Mouse (Mus musculus) adrenal gland, postnatal 36 days (tissue): ENCODE results near the gene Ucp2. TPM values are rescaled to one million over a fixed set of nuclear protein-coding genes. Genes with fewer than 3 reads are reported as not detected.

ENCODE experiments used
- DNase-seq, 2 experiments: peaks; one replicate each; pipeline ENCODE4 v3.0.0; 2021; ENCODE audit warnings: mixed read lengths in 1 of 2
- total RNA-seq, 2 experiments: library from RNA; stranded (reverse); gene quantifications; 2 replicates each; pipeline ENCODE4 v1.2.3; 2021

Gene Ucp2
- total RNA-seq, 2 experiments from 2014 or later = 187 to 302 TPM

GRCm38 (mm10) chr7:100479823-100480164, 13.3 kb upstream of the Ucp2 start:
- no peak for DNase-seq

GRCm38 (mm10) chr7:100480175-100480574, 13.0 kb upstream of the Ucp2 start:
- no peak for DNase-seq

- peak in 1 of 2 experiments; percentile 41 for DNase-seq
These were observed 11.1 kb upstream of the Ucp2 start for GRCm38 (mm10) chr7:100482046-100482445.

GRCm38 (mm10) chr7:100484493-100484892, 8.6 kb upstream of the Ucp2 start:
- DNase-seq = peak in 1 of 2 experiments; percentile 62

GRCm38 (mm10) chr7:100487301-100487700, 5.8 kb upstream of the Ucp2 start:
- no peak for DNase-seq

GRCm38 (mm10) chr7:100488474-100489048, 4.6 kb upstream of the Ucp2 start:
- peak; percentile 39 to 53 for DNase-seq

- peak in 1 of 2 experiments; percentile 65 for DNase-seq
These were observed 583 bp upstream of the Ucp2 start for GRCm38 (mm10) chr7:100492391-100493116.

- peak in 1 of 2 experiments; percentile 55 for DNase-seq
These were observed 612 bp downstream of the Ucp2 start for GRCm38 (mm10) chr7:100493484-100494414.

- no peak for DNase-seq
These were observed 1.3 kb downstream of the Ucp2 start for GRCm38 (mm10) chr7:100494415-100494831.

- no peak for DNase-seq
These were observed 1.9 kb downstream of the Ucp2 start for GRCm38 (mm10) chr7:100495042-100495441.

- DNase-seq = peak; percentile 75 to 78
These were observed 2.6 kb downstream of the Ucp2 start for GRCm38 (mm10) chr7:100495581-100496251.

- no peak for DNase-seq
These were observed 3.2 kb downstream of the Ucp2 start for GRCm38 (mm10) chr7:100496371-100496770.

- no peak for DNase-seq
These were observed 3.7 kb downstream of the Ucp2 start for GRCm38 (mm10) chr7:100496791-100497190.

- no peak for DNase-seq
These were observed 4.3 kb downstream of the Ucp2 start for GRCm38 (mm10) chr7:100497402-100497801.

GRCm38 (mm10) chr7:100497982-100498381, 4.8 kb downstream of the Ucp2 start:
- DNase-seq = no peak

GRCm38 (mm10) chr7:100499465-100499864, 6.3 kb downstream of the Ucp2 start:
- DNase-seq = no peak

- peak in 1 of 2 experiments; percentile 34 for DNase-seq
These were observed 7.3 kb downstream of the Ucp2 start for GRCm38 (mm10) chr7:100500276-100500977.

GRCm38 (mm10) chr7:100501027-100501843, 8.1 kb downstream of the Ucp2 start:
- no peak for DNase-seq

- DNase-seq = no peak
These were observed 8.8 kb downstream of the Ucp2 start for GRCm38 (mm10) chr7:100501844-100502373.

GRCm38 (mm10) chr7:100502374-100502922, 9.3 kb downstream of the Ucp2 start:
- DNase-seq = no peak
